Mouse (Mus musculus) neural tube, embryonic 11.5 days (tissue): ENCODE measurements at regions not wholly inside any gene's neighbourhood (a gene's known extent, or its start where the extent isn't known, plus 50 kb on each side); places are given as distances from the start of the nearest gene placed in this dataset.

Source experiments
- ATAC-seq: fragments of 200-750 bp; cut with Nextera tagmentation; 2 replicates; pipeline ENCODE4 v1.8.0; 2017; ENCODE audit warnings: moderate number of reproducible peaks, mild to moderate bottlenecking, moderate TSS enrichment, moderate library complexity; ENCODE audit not compliant: insufficient read depth, low FRiP score, low TSS enrichment
- DNase-seq: peaks from one replicate; pipeline ENCODE4 v3.0.0-alpha.2; 2015; ENCODE audit warnings: low spot score
- H3K27ac ChIP-seq: fragments of 300-500 bp; sonication (generic); 2 replicates; pipeline ENCODE4 v1.5.1; 2014; ENCODE audit warnings: low read depth, mild to moderate bottlenecking, low read length
- H3K27me3 ChIP-seq: fragments of 300-500 bp; sonication (generic); 2 replicates; pipeline ENCODE4 v1.6.1; 2014; ENCODE audit warnings: mild to moderate bottlenecking, low read length, mixed read lengths; ENCODE audit not compliant: control insufficient read depth, insufficient read depth
- H3K36me3 ChIP-seq: fragments of 300-500 bp; sonication (generic); 2 replicates; pipeline ENCODE4 v1.6.1; 2014; ENCODE audit warnings: mild to moderate bottlenecking, low read length, moderate library complexity, mixed read lengths; ENCODE audit not compliant: control insufficient read depth, insufficient read depth
- H3K4me1 ChIP-seq: fragments of 300-500 bp; sonication (generic); 2 replicates; pipeline ENCODE4 v1.6.1; 2014; ENCODE audit warnings: low read length, mixed read lengths; ENCODE audit not compliant: control insufficient read depth, insufficient read depth
- H3K4me2 ChIP-seq: fragments of 300-500 bp; sonication (generic); 2 replicates; pipeline ENCODE4 v1.6.1; 2014; ENCODE audit warnings: low read depth, mild to moderate bottlenecking, moderate library complexity
- H3K4me3 ChIP-seq: fragments of 300-500 bp; sonication (generic); 2 replicates; pipeline ENCODE4 v1.5.1; 2014; ENCODE audit warnings: low read depth, low read length
- H3K9ac ChIP-seq: fragments of 300-500 bp; sonication (generic); 2 replicates; pipeline ENCODE4 v1.6.1; 2014; ENCODE audit warnings: mild to moderate bottlenecking, low read length
- H3K9me3 ChIP-seq: fragments of 300-500 bp; sonication (generic); 2 replicates; pipeline ENCODE4 v1.6.1; 2016; ENCODE audit warnings: low read length; ENCODE audit not compliant: control insufficient read depth
- WGBS: fragments of 180-500 bp; shearing (Covaris S2); extraction: QIAGEN DNeasy Blood & Tissue Kit; methylation state at CpG from one replicate; pipeline ENCODE4 v1.1.7; 2014; 5-methylcytosine and 5-hydroxymethylcytosine counted together

GRCm38 (mm10) chr8:97131285-97132017 is 1243.1 kb upstream of the Got2 start:
- no peak overlapping the region for H3K9ac ChIP-seq
- H3K9me3 ChIP-seq, result no peaks in the 10 kb centered on the region
- H3K4me3 ChIP-seq, result no peak overlapping the region
- WGBS, result 76% methylated on average over 1 of the region's 1 CpGs
- ATAC-seq, result peak; percentile 53; the same call in 1 of the 2 replicates
- H3K27me3 ChIP-seq, result no peaks in the 10 kb centered on the region
- DNase-seq, result no peak
- no peak overlapping the region for H3K27ac ChIP-seq
- H3K4me1 ChIP-seq, result no peaks in the 10 kb centered on the region
- no peaks in the 10 kb centered on the region for H3K36me3 ChIP-seq
- H3K4me2 ChIP-seq, result no peak overlapping the region

GRCm38 (mm10) chr8:97130827-97131226 is 1242.5 kb upstream of the Got2 start:
- H3K4me2 ChIP-seq, result no peak overlapping the region
- H3K36me3 ChIP-seq, result no peaks in the 10 kb centered on the region
- no peaks in the 10 kb centered on the region for H3K27me3 ChIP-seq
- no peak overlapping the region for H3K9ac ChIP-seq
- DNase-seq (no peak), ATAC-seq (no peak)
- H3K9me3 ChIP-seq, result no peaks in the 10 kb centered on the region
- no peak overlapping the region for H3K27ac ChIP-seq
- no peaks in the 10 kb centered on the region for H3K4me1 ChIP-seq
- 67% methylated on average over 2 of the region's 2 CpGs for WGBS
- H3K4me3 ChIP-seq, result no peak overlapping the region

GRCm38 (mm10) chr8:97108719-97109391 is 1220.5 kb upstream of the Got2 start:
- no peak for DNase-seq
- H3K27ac ChIP-seq, result no peak overlapping the region
- whole genome bisulfite sequencing, result 64% methylated on average over 4 of the region's 4 CpGs
- H3K4me2 ChIP-seq, result no peak overlapping the region
- no peaks in the 10 kb centered on the region for H3K9me3 ChIP-seq
- no peaks in the 10 kb centered on the region for H3K36me3 ChIP-seq
- no peaks in the 10 kb centered on the region for H3K4me1 ChIP-seq
- no peak overlapping the region for H3K4me3 ChIP-seq
- ATAC-seq, result no peak
- H3K27me3 ChIP-seq, result no peaks in the 10 kb centered on the region
- no peak overlapping the region for H3K9ac ChIP-seq
